Mouse (Mus musculus) CH12.LX (cell line): ENCODE results near the gene Nagpa.

ENCODE experiments used
- CHD2 ChIP-seq: IDR thresholded peaks from 2 replicates; pipeline ENCODE4 v1.6.1; 2011; ENCODE audit warnings: low read length, improper control_type of control experiment
- CTCF ChIP-seq, 2 experiments: IDR thresholded peaks in 1 of 2; conservative IDR thresholded peaks in 1 of 2; 2 replicates each; pipeline ENCODE4 v1.5.1; 2011 to 2012; ENCODE audit warnings: low read depth in 2 of 2, low read length in 2 of 2, improper control_type of control experiment in 1 of 2, inconsistent platforms in 1 of 2, mild to moderate bottlenecking in 1 of 2, moderate library complexity in 1 of 2
- E2F4 ChIP-seq: IDR thresholded peaks from 2 replicates; pipeline ENCODE4 v1.6.1; 2011; ENCODE audit warnings: low read depth, low read length, improper control_type of control experiment; ENCODE audit not compliant: insufficient replicate concordance
- ELF1 ChIP-seq: IDR thresholded peaks from 2 replicates; pipeline ENCODE4 v1.6.1; 2014; ENCODE audit warnings: low read depth, mild to moderate bottlenecking, inconsistent platforms, low read length, improper control_type of control experiment
- KAT2A ChIP-seq: IDR thresholded peaks from 2 replicates; pipeline ENCODE4 v1.6.1; 2012; ENCODE audit warnings: low read length, improper control_type of control experiment, inconsistent platforms; ENCODE audit not compliant: insufficient replicate concordance
- MAX ChIP-seq: IDR thresholded peaks from 2 replicates; pipeline ENCODE4 v1.6.1; 2011; ENCODE audit warnings: low read length, improper control_type of control experiment
- MXI1 ChIP-seq: IDR thresholded peaks from 2 replicates; pipeline ENCODE4 v1.6.1; 2011; ENCODE audit warnings: mild to moderate bottlenecking, low read depth, low read length, improper control_type of control experiment
- POLR2A ChIP-seq: IDR thresholded peaks from 2 replicates; pipeline ENCODE4 v1.6.1; 2011; ENCODE audit warnings: low read depth, mild to moderate bottlenecking, improper control_type of control experiment, low read length
- RAD21 ChIP-seq: IDR thresholded peaks from 2 replicates; pipeline ENCODE4 v1.6.1; 2011; ENCODE audit warnings: low read depth, mild to moderate bottlenecking, low read length, improper control_type of control experiment, moderate library complexity
- TCF12 ChIP-seq: IDR thresholded peaks from 2 replicates; pipeline ENCODE4 v1.6.1; 2014; ENCODE audit warnings: low read depth, mild to moderate bottlenecking, inconsistent platforms, low read length, improper control_type of control experiment
- USF1 ChIP-seq: IDR thresholded peaks from 2 replicates; pipeline ENCODE4 v1.6.1; 2014; ENCODE audit warnings: low read depth, mild to moderate bottlenecking, inconsistent platforms, low read length, improper control_type of control experiment

DNA sequence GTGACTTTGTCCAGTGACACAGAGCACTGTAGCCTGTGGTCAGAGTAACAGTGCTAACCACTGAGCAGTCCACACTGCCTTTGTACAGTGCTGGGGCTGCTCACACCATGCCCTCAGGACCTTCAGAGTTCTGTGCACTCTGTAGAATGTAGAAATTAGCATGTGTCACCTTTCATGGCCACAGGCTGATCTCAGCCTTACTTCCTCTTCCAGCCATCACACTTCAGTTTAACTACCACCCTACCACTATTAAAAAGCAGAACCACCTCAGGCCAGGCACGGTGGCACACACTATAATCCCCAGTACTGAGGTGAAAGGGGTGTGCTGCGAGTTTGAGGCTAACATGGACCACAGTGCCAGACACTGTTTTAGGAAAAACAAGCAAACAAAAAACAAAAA is 6.6 kb upstream of the Nagpa start:
- TF ChIP-seq POLR2A, result no peak
- no peak for TF ChIP-seq RAD21
- no peak for TF ChIP-seq CTCF (conservative IDR thresholded peaks at IDR 0.05 in 1 of 2, IDR thresholded peaks at IDR 0.05 in 1 of 2; ENCODE audit: low read depth in 2 of 2, low read length in 2 of 2)
- TF ChIP-seq MAX, result no peak
- no peak for TF ChIP-seq CHD2
- no peak for TF ChIP-seq KAT2A
- TF ChIP-seq MXI1, result no peak
- no peak for TF ChIP-seq USF1
- no peak for TF ChIP-seq ELF1
- no peak for TF ChIP-seq E2F4
- TF ChIP-seq TCF12, result no peak
